Mouse (Mus musculus): Measurements from ENCODE around the gene Gfpt1. TPM values are rescaled to one million over a fixed set of nuclear protein-coding genes. Genes with fewer than 3 reads are reported as not detected.

Gfpt1 gene
- polyA plus RNA-seq, 1 experiment from 2014 or later = 10.2 TPM

DNA sequence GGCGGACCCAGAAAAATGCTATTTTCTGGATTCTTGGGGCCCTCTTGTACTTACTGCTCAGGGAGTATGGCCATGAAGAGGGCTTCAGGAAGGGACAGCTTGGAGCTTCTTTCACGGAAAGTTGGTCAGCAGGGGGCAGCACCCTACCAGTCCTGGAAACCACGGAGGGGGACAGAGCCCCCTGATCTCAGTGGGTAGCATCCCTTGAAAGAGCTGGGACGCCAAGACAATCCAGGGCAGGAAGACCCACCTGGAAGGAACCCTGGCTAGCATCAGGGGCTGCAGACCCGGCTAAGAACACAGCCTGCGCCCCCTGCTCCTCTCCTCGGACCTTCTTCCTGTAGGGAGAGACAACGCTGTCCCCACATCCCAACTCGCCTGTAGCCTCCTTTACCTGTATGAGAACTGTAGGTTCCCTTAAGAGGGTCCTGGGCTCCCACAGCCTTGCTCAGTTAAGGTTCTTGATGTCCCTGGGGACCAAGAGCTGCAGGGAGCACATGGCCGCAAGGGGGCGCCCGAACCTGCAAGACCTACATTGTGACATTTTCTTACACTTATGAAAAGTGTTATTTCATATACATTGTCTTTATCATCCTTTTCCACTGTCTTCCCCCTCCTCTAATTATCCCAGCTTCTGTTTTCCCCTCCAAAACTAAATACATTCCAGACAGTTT is 58.8 kb downstream of the Gfpt1 start:
- H3K4me2 ChIP-seq (ENCODE audit: low read depth, low read length) = peak overlapping the region; percentile 56
- 0 out of 2 replicates have a peak, but pooled peaks have one; percentile 35 for ATAC-seq (replicated peaks; ENCODE audit: extremely low read depth, insufficient read depth, low FRiP score)
- peaks cover 20% of the 10 kb centered on the region for H3K4me1 ChIP-seq (ENCODE audit: control insufficient read depth, insufficient read depth, low read length)

DNA sequence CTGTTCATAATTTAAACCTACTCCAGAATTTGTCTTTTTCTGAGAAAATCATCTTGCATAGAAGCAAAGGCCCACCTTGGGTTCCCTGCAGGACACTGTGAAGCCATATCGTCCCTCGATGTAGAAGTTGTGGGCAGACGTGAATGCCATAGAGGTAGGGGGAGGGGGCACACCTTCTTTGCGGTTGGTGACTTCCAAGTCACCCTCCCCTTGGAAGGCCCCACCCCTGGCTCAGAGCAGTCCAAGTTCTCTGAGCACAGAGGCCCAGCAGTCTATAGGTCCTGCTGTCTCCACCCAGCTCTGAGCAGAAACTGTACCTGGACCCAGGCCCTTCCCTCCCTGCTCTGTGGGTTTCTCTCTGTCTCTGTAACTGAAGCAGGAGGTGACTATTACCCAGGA is 59.3 kb downstream of the Gfpt1 start:
- Histone ChIP-seq H3K9me3 (replicated peaks; ENCODE audit: control insufficient read depth, low read length) (no peaks in the 10 kb centered on the region), H3K4me2 (ENCODE audit: low read depth, low read length) (no peak overlapping the region), H3K36me3 (ENCODE audit: control insufficient read depth, insufficient read depth) (no peaks in the 10 kb centered on the region), H3K4me1 (ENCODE audit: control insufficient read depth, insufficient read depth, low read length) (peaks cover 20% of the 10 kb centered on the region), H3K4me3 (ENCODE audit: low read length) (no peak overlapping the region), H3K27ac (ENCODE audit: low read length) (peak overlapping the region; percentile 67), H3K27me3 (ENCODE audit: control insufficient read depth, insufficient read depth, low read length) (no peaks in the 10 kb centered on the region), H3K9ac (ENCODE audit: low read length) (peak overlapping the region; percentile 34)
- peak; percentile 49 for ATAC-seq (replicated peaks; ENCODE audit: extremely low read depth, insufficient read depth, low FRiP score)
- 12% methylated on average over 4 of the region's 4 CpGs for WGBS

More for the DNA sequence above, 58.8 kb downstream of the Gfpt1 start:
- Histone ChIP-seq H3K4me3 (ENCODE audit: low read length) (peak overlapping the region; percentile 18), H3K27ac (ENCODE audit: low read length) (no peak overlapping the region), H3K9ac (ENCODE audit: low read length) (no peak overlapping the region), H3K9me3 (replicated peaks; ENCODE audit: control insufficient read depth, low read length) (no peaks in the 10 kb centered on the region), H3K27me3 (ENCODE audit: control insufficient read depth, insufficient read depth, low read length) (no peaks in the 10 kb centered on the region), H3K36me3 (ENCODE audit: control insufficient read depth, insufficient read depth) (no peaks in the 10 kb centered on the region)
- 9% methylated on average over 12 of the region's 12 CpGs for WGBS

DNA sequence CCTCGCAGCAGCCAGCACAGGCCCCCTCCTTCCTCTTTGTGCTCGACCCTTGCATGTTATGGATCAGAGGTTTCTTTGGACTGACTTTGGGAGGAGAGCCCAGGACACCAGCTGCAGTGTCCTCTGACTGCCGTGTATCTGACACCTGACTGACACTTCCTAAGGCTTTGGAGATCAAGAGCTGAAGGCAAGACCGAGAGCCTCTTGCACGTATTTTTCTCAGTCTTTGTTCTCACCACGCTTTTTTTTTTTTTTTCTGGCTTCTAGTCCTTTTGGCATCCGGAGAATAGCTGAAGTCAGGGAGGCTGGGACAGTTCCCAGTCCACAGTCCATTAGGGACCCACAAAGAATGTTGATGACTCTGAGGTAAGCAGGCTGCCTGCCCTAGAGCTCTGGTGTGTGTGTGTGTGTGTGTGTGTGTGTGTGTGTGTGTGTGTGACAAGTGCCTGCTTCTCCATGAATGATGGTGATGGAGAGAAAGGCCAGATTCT is 59.8 kb downstream of the Gfpt1 start:
- no peak overlapping the region for H3K4me3 ChIP-seq (ENCODE audit: low read length)
- no peak overlapping the region for H3K4me2 ChIP-seq (ENCODE audit: low read depth, low read length)
- WGBS = 21% methylated on average over 7 of the region's 7 CpGs
- ATAC-seq (replicated peaks; ENCODE audit: extremely low read depth, insufficient read depth, low FRiP score) = peak; percentile 38; the same call in 1 of the 2 replicates
- no peaks in the 10 kb centered on the region for H3K27me3 ChIP-seq (ENCODE audit: control insufficient read depth, insufficient read depth, low read length)
- H3K27ac ChIP-seq (ENCODE audit: low read length) = peak overlapping the region; percentile 67
- no peaks in the 10 kb centered on the region for H3K36me3 ChIP-seq (ENCODE audit: control insufficient read depth, insufficient read depth)
- peak overlapping the region; percentile 34 for H3K9ac ChIP-seq (ENCODE audit: low read length)
- no peaks in the 10 kb centered on the region for H3K9me3 ChIP-seq (replicated peaks; ENCODE audit: control insufficient read depth, low read length)
- peaks cover 20% of the 10 kb centered on the region for H3K4me1 ChIP-seq (ENCODE audit: control insufficient read depth, insufficient read depth, low read length)

DNA sequence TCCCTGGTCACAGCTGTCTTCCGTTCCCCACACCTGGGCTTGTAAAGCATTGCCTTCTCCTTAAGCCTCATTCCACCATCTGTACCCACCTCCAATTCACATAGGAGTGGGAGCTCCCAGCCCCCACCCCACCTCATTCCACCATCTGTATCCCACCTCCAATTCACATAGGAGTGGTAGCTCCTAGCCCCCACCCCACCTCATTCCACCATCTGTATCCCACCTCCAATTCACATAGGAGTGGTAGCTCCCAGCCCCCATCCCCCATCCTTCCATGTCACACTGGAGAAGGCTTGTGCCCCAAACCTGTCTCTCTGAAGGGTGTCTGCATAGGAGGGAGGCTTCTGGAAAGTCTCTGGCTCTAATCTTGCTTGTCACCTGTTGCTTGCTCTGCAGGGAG is 60.7 kb downstream of the Gfpt1 start:
- Histone ChIP-seq H3K9me3 (replicated peaks; ENCODE audit: control insufficient read depth, low read length) (no peaks in the 10 kb centered on the region), H3K9ac (ENCODE audit: low read length) (no peak overlapping the region), H3K4me1 (ENCODE audit: control insufficient read depth, insufficient read depth, low read length) (peaks cover 20% of the 10 kb centered on the region), H3K36me3 (ENCODE audit: control insufficient read depth, insufficient read depth) (no peaks in the 10 kb centered on the region), H3K4me2 (ENCODE audit: low read depth, low read length) (no peak overlapping the region), H3K27me3 (ENCODE audit: control insufficient read depth, insufficient read depth, low read length) (no peaks in the 10 kb centered on the region), H3K4me3 (ENCODE audit: low read length) (no peak overlapping the region), H3K27ac (ENCODE audit: low read length) (no peak overlapping the region)
- no peak for ATAC-seq (replicated peaks; ENCODE audit: extremely low read depth, insufficient read depth, low FRiP score)
- WGBS = 93% methylated on average over 1 of the region's 1 CpGs

DNA sequence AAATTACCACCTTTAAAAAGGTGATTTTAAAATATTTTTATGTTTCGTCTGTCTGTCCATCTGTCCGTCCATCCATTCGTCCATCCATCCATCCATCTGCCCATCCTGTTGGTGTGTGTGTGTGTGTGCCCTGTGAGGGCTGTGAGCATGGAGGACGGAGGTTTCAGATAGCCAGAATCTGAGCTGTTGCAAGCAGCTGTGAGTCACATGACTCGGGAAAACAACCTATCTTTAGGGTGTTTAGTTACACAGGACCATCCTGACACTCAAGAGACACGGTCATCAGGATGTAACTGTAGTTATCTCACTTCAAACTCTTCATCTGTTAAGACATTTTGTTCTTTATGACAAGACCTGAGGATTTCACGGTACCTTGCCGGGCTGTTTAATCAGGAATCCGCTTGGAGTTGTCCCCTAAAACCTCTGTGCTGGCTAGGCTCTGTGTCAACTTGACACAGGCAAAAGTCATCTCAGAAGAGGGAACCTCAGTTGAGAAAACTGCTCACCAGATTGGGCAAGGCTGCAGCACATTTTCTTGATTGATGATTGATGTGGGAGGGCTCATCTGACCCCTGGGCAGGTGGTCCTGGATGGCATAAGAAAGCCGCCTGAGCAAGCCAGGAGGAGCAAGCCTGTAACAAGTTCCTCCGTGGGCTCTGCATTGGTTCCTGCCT is 61.6 kb downstream of the Gfpt1 start, which contains the start of gene D6Ertd527e:
Gene D6Ertd527e, plus strand, starts transcription at position 624 of the 674 bp plus-strand sequence.
- 78% methylated on average over 11 of the region's 11 CpGs for WGBS
- no peaks in the 10 kb centered on the region for H3K27me3 ChIP-seq (ENCODE audit: control insufficient read depth, insufficient read depth, low read length)
- H3K4me3 ChIP-seq (ENCODE audit: low read length) = no peak within 1 kb of the TSS
- H3K4me1 ChIP-seq (ENCODE audit: control insufficient read depth, insufficient read depth, low read length) = peaks cover 20% of the 10 kb centered on the region
- no peak for ATAC-seq (replicated peaks; ENCODE audit: extremely low read depth, insufficient read depth, low FRiP score)
- no peak within 1 kb of the TSS for H3K9ac ChIP-seq (ENCODE audit: low read length)
- H3K9me3 ChIP-seq (replicated peaks; ENCODE audit: control insufficient read depth, low read length) = no peaks in the 10 kb centered on the region
- H3K4me2 ChIP-seq (ENCODE audit: low read depth, low read length) = no peak within 1 kb of the TSS
- no peak within 1 kb of the TSS for H3K27ac ChIP-seq (ENCODE audit: low read length)
- no peaks in the 10 kb centered on the region for H3K36me3 ChIP-seq (ENCODE audit: control insufficient read depth, insufficient read depth)

DNA sequence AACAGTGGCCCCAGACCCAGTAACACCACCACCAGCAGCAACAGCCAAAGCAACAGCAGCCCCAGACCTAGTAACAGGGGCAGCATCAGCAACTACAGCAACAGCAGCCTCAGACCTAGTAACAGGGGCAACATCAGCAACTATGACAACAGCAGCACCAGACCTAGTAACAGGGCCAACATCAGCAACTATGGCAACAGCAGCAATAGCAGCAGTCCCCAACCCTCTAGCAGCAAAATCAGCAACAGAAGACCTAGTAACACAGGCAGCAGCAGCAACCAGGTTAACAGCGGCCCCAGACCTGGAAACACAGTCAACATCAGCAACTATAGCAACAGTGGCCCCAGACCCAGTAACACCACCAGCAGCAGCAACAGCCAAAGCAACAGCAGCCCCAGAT is 68.8 kb downstream of the Gfpt1 start:
- H3K27ac ChIP-seq (ENCODE audit: low read length) = no peak overlapping the region
- 94% methylated on average over 1 of the region's 1 CpGs for WGBS

DNA sequence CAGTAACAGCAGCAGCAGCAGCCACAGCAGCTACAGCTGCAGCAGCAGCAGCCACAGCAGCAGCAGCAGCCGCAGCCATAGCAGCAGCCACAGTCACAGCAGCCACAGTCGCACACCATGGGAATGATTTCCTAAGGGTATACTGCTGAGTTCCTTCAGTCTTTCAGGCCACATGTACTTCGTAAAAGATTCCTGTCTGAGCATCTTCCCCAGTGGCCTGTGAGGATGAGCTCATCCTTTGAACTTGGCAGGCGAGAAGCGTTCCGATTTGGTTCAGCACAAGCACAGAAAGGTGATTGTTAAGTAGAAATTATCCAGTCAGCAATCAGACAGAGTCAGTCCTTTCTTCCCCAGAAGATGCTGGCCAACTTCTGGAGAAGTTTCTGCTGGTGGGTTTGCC is 69.5 kb downstream of the Gfpt1 start:
- 0 out of 2 replicates have a peak, but pooled peaks have one; percentile 28 for ATAC-seq (replicated peaks; ENCODE audit: extremely low read depth, insufficient read depth, low FRiP score)
- no peaks in the 10 kb centered on the region for H3K9me3 ChIP-seq (replicated peaks; ENCODE audit: control insufficient read depth, low read length)
- no peaks in the 10 kb centered on the region for H3K4me1 ChIP-seq (ENCODE audit: control insufficient read depth, insufficient read depth, low read length)
- 73% methylated on average over 6 of the region's 6 CpGs for WGBS
- no peaks in the 10 kb centered on the region for H3K27me3 ChIP-seq (ENCODE audit: control insufficient read depth, insufficient read depth, low read length)
- no peak overlapping the region for H3K4me2 ChIP-seq (ENCODE audit: low read depth, low read length)
- H3K4me3 ChIP-seq (ENCODE audit: low read length) = no peak overlapping the region
- no peak overlapping the region for H3K9ac ChIP-seq (ENCODE audit: low read length)
- H3K36me3 ChIP-seq (ENCODE audit: control insufficient read depth, insufficient read depth) = no peaks in the 10 kb centered on the region
- H3K27ac ChIP-seq (ENCODE audit: low read length) = peak overlapping the region; percentile 59

More for the DNA sequence above, 68.8 kb downstream of the Gfpt1 start:
- no peaks in the 10 kb centered on the region for H3K27me3 ChIP-seq (ENCODE audit: control insufficient read depth, insufficient read depth, low read length)
- H3K9ac ChIP-seq (ENCODE audit: low read length) = no peak overlapping the region
- no peaks in the 10 kb centered on the region for H3K36me3 ChIP-seq (ENCODE audit: control insufficient read depth, insufficient read depth)
- no peak overlapping the region for H3K4me3 ChIP-seq (ENCODE audit: low read length)
- ATAC-seq (replicated peaks; ENCODE audit: extremely low read depth, insufficient read depth, low FRiP score) = no peak
- H3K4me2 ChIP-seq (ENCODE audit: low read depth, low read length) = no peak overlapping the region
- H3K4me1 ChIP-seq (ENCODE audit: control insufficient read depth, insufficient read depth, low read length) = no peaks in the 10 kb centered on the region
- no peaks in the 10 kb centered on the region for H3K9me3 ChIP-seq (replicated peaks; ENCODE audit: control insufficient read depth, low read length)

DNA sequence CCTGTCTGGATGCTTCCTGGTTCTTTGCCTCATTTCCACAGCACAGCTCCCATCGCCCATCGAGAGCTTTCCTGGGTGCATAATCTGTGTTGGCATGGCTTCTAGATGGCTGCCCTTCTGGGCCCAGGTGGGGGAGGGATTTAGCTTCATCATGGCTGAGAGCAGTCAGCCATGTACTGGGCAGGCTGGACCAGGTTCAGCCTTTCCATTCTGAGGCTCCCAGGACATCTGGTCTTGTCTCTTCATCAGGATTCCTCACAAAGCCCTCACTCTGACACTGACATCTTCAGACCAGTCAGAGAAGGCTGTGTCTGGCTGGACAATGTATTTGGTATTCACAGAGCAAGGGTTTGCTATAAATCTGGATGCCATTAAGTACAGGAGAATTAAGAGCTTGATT is 73.3 kb downstream of the Gfpt1 start:
- 65% methylated on average over 2 of the region's 2 CpGs for WGBS
- H3K27me3 ChIP-seq (ENCODE audit: control insufficient read depth, insufficient read depth, low read length) = no peaks in the 10 kb centered on the region
- no peak overlapping the region for H3K4me3 ChIP-seq (ENCODE audit: low read length)
- no peaks in the 10 kb centered on the region for H3K9me3 ChIP-seq (replicated peaks; ENCODE audit: control insufficient read depth, low read length)
- no peaks in the 10 kb centered on the region for H3K36me3 ChIP-seq (ENCODE audit: control insufficient read depth, insufficient read depth)
- H3K4me1 ChIP-seq (ENCODE audit: control insufficient read depth, insufficient read depth, low read length) = no peaks in the 10 kb centered on the region; the same call in 1 of the 2 replicates
- no peak for ATAC-seq (replicated peaks; ENCODE audit: extremely low read depth, insufficient read depth, low FRiP score)
- no peak overlapping the region for H3K9ac ChIP-seq (ENCODE audit: low read length)
- H3K27ac ChIP-seq (ENCODE audit: low read length) = no peak overlapping the region
- H3K4me2 ChIP-seq (ENCODE audit: low read depth, low read length) = no peak overlapping the region

DNA sequence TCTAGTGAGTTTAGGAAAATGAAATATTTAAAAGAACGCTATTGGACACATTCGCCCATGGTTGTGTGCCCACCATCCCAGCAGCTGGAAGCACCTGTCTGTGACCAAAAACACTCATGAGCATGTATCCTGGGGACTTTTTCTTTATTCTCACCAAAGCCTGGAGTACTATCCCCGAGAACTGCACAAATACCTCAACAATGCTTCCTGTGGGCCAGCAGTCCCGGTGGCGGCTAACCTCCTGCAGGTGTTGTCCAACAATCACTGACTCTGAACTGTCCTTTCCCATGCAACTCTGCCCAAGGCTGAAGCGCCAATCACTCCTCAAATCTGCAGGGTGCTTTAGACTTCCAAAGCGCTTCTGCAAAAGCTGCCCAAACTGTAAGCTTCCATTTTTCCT is 74.0 kb downstream of the Gfpt1 start:
- whole genome bisulfite sequencing = 84% methylated on average over 7 of the region's 7 CpGs
- Histone ChIP-seq H3K27ac (ENCODE audit: low read length) (no peak overlapping the region), H3K9ac (ENCODE audit: low read length) (no peak overlapping the region), H3K4me3 (ENCODE audit: low read length) (no peak overlapping the region), H3K4me2 (ENCODE audit: low read depth, low read length) (no peak overlapping the region), H3K27me3 (ENCODE audit: control insufficient read depth, insufficient read depth, low read length) (no peaks in the 10 kb centered on the region), H3K4me1 (ENCODE audit: control insufficient read depth, insufficient read depth, low read length) (no peaks in the 10 kb centered on the region; the same call in 1 of the 2 replicates), H3K36me3 (ENCODE audit: control insufficient read depth, insufficient read depth) (no peaks in the 10 kb centered on the region), H3K9me3 (replicated peaks; ENCODE audit: control insufficient read depth, low read length) (no peaks in the 10 kb centered on the region)
- no peak for ATAC-seq (replicated peaks; ENCODE audit: extremely low read depth, insufficient read depth, low FRiP score)

All from heart, embryonic 16.5 days (tissue).